Mouse (Mus musculus): Measurements from ENCODE around the gene Rpusd3. TPM values are rescaled to one million over a fixed set of nuclear protein-coding genes. Genes with fewer than 3 reads are reported as not detected.

Rpusd3 gene
- polyA plus RNA-seq (2017; shearing (Covaris generic)) = 18.0 TPM

GRCm38 (mm10) chr6:113419199-113419587, at the start of gene Rpusd3:
Rpusd3 (minus strand) TSS chr6:113419340.

DNA sequence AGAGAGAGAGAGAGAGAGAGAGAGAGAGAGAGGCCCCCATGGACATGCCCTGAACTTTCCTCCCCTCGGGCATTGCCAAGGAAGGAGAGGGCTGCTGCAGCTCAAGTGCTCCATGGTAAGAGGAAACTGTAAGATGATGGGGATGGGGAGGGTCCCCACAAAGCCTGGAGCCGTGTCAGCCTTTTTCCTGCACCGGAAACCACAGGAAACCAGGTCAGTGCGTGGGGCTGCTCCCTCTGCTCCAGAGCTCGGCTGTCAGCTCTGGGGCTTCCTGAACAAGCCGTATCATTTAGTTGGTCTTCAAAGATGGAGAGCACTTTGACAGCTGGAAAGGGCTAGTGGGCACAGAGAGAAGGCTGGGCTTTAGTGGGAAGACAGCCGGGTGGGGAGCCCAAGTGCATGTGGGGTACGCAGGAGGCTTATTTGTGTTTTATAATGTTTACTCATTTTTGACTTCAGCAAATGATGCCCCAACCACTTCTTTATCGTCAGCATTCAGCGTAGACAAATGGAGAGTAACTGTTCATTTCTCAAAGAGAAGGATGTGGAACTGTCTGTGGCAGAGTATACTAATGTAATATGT, 38.9 kb upstream of the Rpusd3 start, which contains the start of gene Il17re:
Il17re (plus strand) TSS at position 533 of the 583 bp plus-strand sequence.

DNA sequence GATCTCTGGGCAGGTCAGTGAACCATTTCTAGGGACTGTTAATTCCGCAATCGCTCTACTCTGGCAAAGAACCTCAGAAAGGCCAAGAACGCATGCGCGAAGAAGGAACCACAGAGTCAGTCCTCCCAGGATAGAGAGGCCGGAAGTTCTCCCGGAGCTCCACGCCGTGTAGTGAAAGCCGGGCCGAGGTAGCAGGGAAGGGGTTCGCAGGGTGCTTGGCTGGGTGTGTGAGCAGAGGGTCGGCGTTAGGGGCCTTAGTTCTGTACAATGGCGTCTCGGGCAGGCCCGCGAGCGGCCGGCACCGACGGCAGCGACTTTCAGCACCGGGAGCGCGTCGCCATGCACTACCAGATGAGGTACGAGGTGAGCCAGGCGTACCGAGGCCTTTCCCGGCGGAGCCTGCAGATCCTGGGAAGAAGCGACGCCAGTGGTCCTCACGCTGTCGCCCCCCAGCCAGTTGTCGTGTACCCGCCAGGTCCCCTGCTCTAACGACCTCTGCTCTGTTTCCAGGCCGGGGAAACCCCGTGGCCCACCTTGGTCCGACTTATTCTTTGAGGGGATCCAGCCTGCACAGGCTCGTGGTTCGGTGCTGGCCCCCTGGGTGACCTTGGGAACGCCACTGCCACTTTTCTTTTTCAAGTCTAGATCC, 23.4 kb upstream of the Rpusd3 start, which contains the start of gene Jagn1:
Jagn1 (plus strand) TSS at position 128 of the 649 bp plus-strand sequence.

GRCm38 (mm10) chr6:113435664-113436205, 16.6 kb upstream of the Rpusd3 start, which contains the start of gene Cidec:
Cidec (minus strand) TSS chr6:113435760.

GRCm38 (mm10) chr6:113388960-113389359, 30.2 kb downstream of the Rpusd3 start, which contains the start of gene Ttll3:
Ttll3 (plus strand) TSS chr6:113389260.

DNA sequence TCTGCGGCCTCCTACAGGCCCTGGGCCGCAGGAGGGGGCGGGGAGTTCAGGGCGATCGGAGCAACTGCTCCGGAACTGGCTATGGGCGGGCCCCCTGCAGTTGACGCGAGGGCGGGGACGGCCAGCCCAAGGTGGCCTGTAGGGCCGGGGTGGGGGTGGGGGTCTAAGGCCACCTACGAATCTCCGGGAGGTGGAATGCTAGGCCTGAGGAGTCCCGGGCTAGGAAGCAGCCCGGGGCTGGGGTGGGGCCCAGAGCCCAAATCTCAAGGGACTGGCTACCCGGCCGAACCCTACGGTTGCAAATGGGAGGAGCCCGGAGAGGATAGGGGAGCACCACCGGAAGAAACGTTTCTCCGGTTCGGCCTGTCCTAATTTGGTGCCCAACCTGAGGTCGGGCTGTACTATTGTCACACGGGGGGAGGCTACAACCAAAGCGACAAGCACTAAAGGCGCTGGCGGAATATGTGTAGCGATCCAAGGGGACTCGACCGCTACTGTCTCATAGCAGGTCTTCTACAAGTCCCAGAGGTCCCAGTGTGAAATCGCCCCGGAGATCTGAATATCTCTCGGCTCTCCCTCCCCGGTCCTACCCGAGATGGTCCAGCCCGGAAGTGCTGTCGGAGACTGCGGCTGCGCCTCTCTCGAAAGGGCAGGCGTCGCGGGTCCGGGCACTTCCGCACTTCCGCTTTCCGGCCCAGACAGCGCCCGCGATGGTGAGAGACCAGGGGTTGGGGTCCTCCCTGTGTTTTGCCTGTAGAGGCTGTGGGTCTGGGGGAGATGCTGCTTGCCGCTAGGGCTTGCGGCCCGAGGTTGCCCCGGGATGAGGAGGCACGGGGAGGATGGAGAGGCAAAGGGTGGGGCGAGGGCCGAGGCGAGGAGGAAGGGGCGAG, 41.4 kb downstream of the Rpusd3 start, which contains the start of the genes Tada3 and Arpc4:
Tada3 (minus strand) TSS at position 388 of the 890 bp plus-strand sequence.
Arpc4 (plus strand) TSS at position 620 of the 890 bp plus-strand sequence.

Other genes starting within 250 kb of the Rpusd3 start
- gene Lhfpl4, start 224.0 kb downstream of the Rpusd3 start, polyA plus RNA-seq (2017; shearing (Covaris generic)) = 0.38 TPM
- gene Mtmr14, start 181.5 kb downstream of the Rpusd3 start, polyA plus RNA-seq (2017; shearing (Covaris generic)) = 56.2 TPM
- not detected for gene Cpne9, start 137.0 kb downstream of the Rpusd3 start, polyA plus RNA-seq (2017; shearing (Covaris generic))
- gene Brpf1, start 112.2 kb downstream of the Rpusd3 start, polyA plus RNA-seq (2017; shearing (Covaris generic)) = 54.8 TPM
- 12.3 TPM for gene Ogg1, start 92.4 kb downstream of the Rpusd3 start, polyA plus RNA-seq (2017; shearing (Covaris generic))
- 5.9 TPM for gene Camk1, start 75.4 kb downstream of the Rpusd3 start, polyA plus RNA-seq (2017; shearing (Covaris generic))
- 70.9 TPM for gene Tada3, start 41.5 kb downstream of the Rpusd3 start, polyA plus RNA-seq (2017; shearing (Covaris generic))
- gene Arpc4, start 41.2 kb downstream of the Rpusd3 start, polyA plus RNA-seq (2017; shearing (Covaris generic)) = 579 TPM
- gene Ttll3, start 30.1 kb downstream of the Rpusd3 start, polyA plus RNA-seq (2017; shearing (Covaris generic)) = 16.4 TPM
- gene Cidec, start 16.4 kb upstream of the Rpusd3 start, polyA plus RNA-seq (2017; shearing (Covaris generic)) = not detected
- gene Jagn1, start 23.2 kb upstream of the Rpusd3 start, polyA plus RNA-seq (2017; shearing (Covaris generic)) = 61.7 TPM
- gene Il17re, start 39.1 kb upstream of the Rpusd3 start, polyA plus RNA-seq (2017; shearing (Covaris generic)) = 0.29 TPM
- 0.27 TPM for gene Il17rc, start 52.1 kb upstream of the Rpusd3 start, polyA plus RNA-seq (2017; shearing (Covaris generic))
- 13.0 TPM for gene Creld1, start 64.0 kb upstream of the Rpusd3 start, polyA plus RNA-seq (2017; shearing (Covaris generic))
- gene Prrt3, start 82.6 kb upstream of the Rpusd3 start, polyA plus RNA-seq (2017; shearing (Covaris generic)) = 0.49 TPM
- 110 TPM for gene Emc3, start 112.3 kb upstream of the Rpusd3 start, polyA plus RNA-seq (2017; shearing (Covaris generic))
- 3.7 TPM for gene Fancd2, start 112.3 kb upstream of the Rpusd3 start, polyA plus RNA-seq (2017; shearing (Covaris generic))
- gene Fancd2os, start 181.4 kb upstream of the Rpusd3 start, polyA plus RNA-seq (2017; shearing (Covaris generic)) = not detected
- 261 TPM for gene Brk1, start 185.4 kb upstream of the Rpusd3 start, polyA plus RNA-seq (2017; shearing (Covaris generic))
- gene Vhl, start 204.6 kb upstream of the Rpusd3 start, polyA plus RNA-seq (2017; shearing (Covaris generic)) = 48.2 TPM
- 59.9 TPM for gene Irak2, start 219.1 kb upstream of the Rpusd3 start, polyA plus RNA-seq (2017; shearing (Covaris generic))

Data from inflammation-experienced regulatory T-cells, adult 16 weeks (primary cell).